Mouse (Mus musculus) MEL (cell line): ENCODE data around the gene 4930535I16Rik. TPM values are rescaled to one million over a fixed set of nuclear protein-coding genes. Genes with fewer than 3 reads are reported as not detected.

ENCODE experiments used
- DNase-seq: peaks from one replicate; pipeline ENCODE4 v3.0.0; 2011; ENCODE audit warnings: low read depth, low spot score
- H3K27ac ChIP-seq: 2 replicates; pipeline ENCODE4 v1.5.1; 2012; ENCODE audit warnings: low read depth, mild to moderate bottlenecking, control low read depth, low read length, moderate library complexity; ENCODE audit not compliant: control insufficient read depth
- H3K27me3 ChIP-seq, 2 experiments: fragments of 150-350 bp in 1 of 2; sonication (generic) in 1 of 2; 2 replicates each; pipeline ENCODE4 v1.6.1; 2012; ENCODE audit warnings: low read length in 2 of 2, mild to moderate bottlenecking in 2 of 2, improper control_type of control experiment in 1 of 2, moderate library complexity in 1 of 2; ENCODE audit not compliant: insufficient read depth in 2 of 2, control insufficient read depth in 1 of 2
- H3K36me3 ChIP-seq, 2 experiments: 2 replicates each; pipeline ENCODE4 v1.6.1; 2012 to 2014; ENCODE audit warnings: low read length in 2 of 2, improper control_type of control experiment in 1 of 2, inconsistent platforms in 1 of 2, mild to moderate bottlenecking in 1 of 2; ENCODE audit not compliant: insufficient read depth in 2 of 2, control insufficient read depth in 1 of 2
- H3K4me1 ChIP-seq, 2 experiments: fragments of 150-350 bp in 1 of 2; sonication (generic) in 1 of 2; 2 replicates each; pipeline ENCODE4 v1.6.1; 2012; ENCODE audit warnings: low read length in 2 of 2, improper control_type of control experiment in 1 of 2, mild to moderate bottlenecking in 1 of 2; ENCODE audit not compliant: insufficient read depth in 2 of 2, control insufficient read depth in 1 of 2
- H3K4me3 ChIP-seq, 2 experiments: fragments of 150-350 bp in 1 of 2; sonication (generic) in 1 of 2; 2 replicates each; pipeline ENCODE4 v1.5.1; 2012; ENCODE audit warnings: low read depth in 2 of 2, low read length in 2 of 2, mild to moderate bottlenecking in 2 of 2, moderate library complexity in 2 of 2, control low read depth in 1 of 2, improper control_type of control experiment in 1 of 2; ENCODE audit not compliant: control insufficient read depth in 1 of 2, insufficient read depth in 1 of 2
- H3K79me2 ChIP-seq: 2 replicates; pipeline ENCODE4 v1.6.1; 2012; ENCODE audit warnings: mild to moderate bottlenecking, low read length, moderate library complexity; ENCODE audit not compliant: control insufficient read depth, poor library complexity, insufficient read depth
- H3K9ac ChIP-seq: 2 replicates; pipeline ENCODE4 v1.6.1; 2012; ENCODE audit warnings: low read depth, mild to moderate bottlenecking, control low read depth, low read length, moderate library complexity; ENCODE audit not compliant: control insufficient read depth, poor library complexity, severe bottlenecking
- H3K9me3 ChIP-seq: fragments of 150-350 bp; sonication (generic); replicated peaks from 2 replicates; pipeline ENCODE4 v1.6.1; 2012; ENCODE audit warnings: mild to moderate bottlenecking, low read length, improper control_type of control experiment, moderate library complexity; ENCODE audit not compliant: insufficient read depth
- CHD2 ChIP-seq: IDR thresholded peaks from 2 replicates; pipeline ENCODE4 v1.6.1; 2011; ENCODE audit warnings: low read length, improper control_type of control experiment
- ELF1 ChIP-seq: IDR thresholded peaks from 2 replicates; pipeline ENCODE4 v1.6.1; 2014; ENCODE audit warnings: low read depth, mild to moderate bottlenecking, inconsistent platforms, low read length, improper control_type of control experiment, moderate library complexity
- EP300 ChIP-seq, 2 experiments: IDR thresholded peaks; 2 replicates each; pipeline ENCODE4 v1.6.1; 2011; ENCODE audit warnings: improper control_type of control experiment in 2 of 2, low read length in 2 of 2, low read depth in 1 of 2, mild to moderate bottlenecking in 1 of 2
- ETS1 ChIP-seq: IDR thresholded peaks from 2 replicates; pipeline ENCODE4 v1.6.1; 2012; ENCODE audit warnings: low read depth, mild to moderate bottlenecking, inconsistent platforms, low read length, improper control_type of control experiment, moderate library complexity
- MAFK ChIP-seq: IDR thresholded peaks from 2 replicates; pipeline ENCODE4 v1.6.1; 2011; ENCODE audit warnings: low read depth, mild to moderate bottlenecking, low read length, improper control_type of control experiment, borderline replicate concordance
- MAZ ChIP-seq: IDR thresholded peaks from 2 replicates; pipeline ENCODE4 v1.6.1; 2012; ENCODE audit warnings: low read depth, mild to moderate bottlenecking, inconsistent platforms, low read length, improper control_type of control experiment
- MEF2A ChIP-seq: IDR thresholded peaks from 2 replicates; pipeline ENCODE4 v1.6.1; 2014; ENCODE audit warnings: low read depth, mild to moderate bottlenecking, inconsistent platforms, low read length, improper control_type of control experiment; ENCODE audit not compliant: poor library complexity, insufficient replicate concordance, severe bottlenecking; ENCODE audit errors: extremely low read depth
- NELFE ChIP-seq: IDR thresholded peaks from 2 replicates; pipeline ENCODE4 v1.6.1; 2011; ENCODE audit warnings: low read depth, low read length, improper control_type of control experiment
- POLR2AphosphoS2 ChIP-seq: IDR thresholded peaks from 2 replicates; pipeline ENCODE4 v1.6.1; 2011; ENCODE audit warnings: low read length, improper control_type of control experiment
- POLR2AphosphoS5 ChIP-seq: IDR thresholded peaks from 2 replicates; pipeline ENCODE4 v1.6.1; 2012; ENCODE audit warnings: low read depth, borderline replicate concordance, mild to moderate bottlenecking, inconsistent platforms, low read length, moderate library complexity, mixed read lengths
- RAD21 ChIP-seq: IDR thresholded peaks from 2 replicates; pipeline ENCODE4 v1.6.1; 2011; ENCODE audit warnings: mild to moderate bottlenecking, low read depth, low read length, improper control_type of control experiment
- RCOR1 ChIP-seq: IDR thresholded peaks from 2 replicates; pipeline ENCODE4 v1.6.1; 2012; ENCODE audit warnings: low read depth, mild to moderate bottlenecking, inconsistent platforms, low read length, improper control_type of control experiment
- SIN3A ChIP-seq: IDR thresholded peaks from 2 replicates; pipeline ENCODE4 v1.6.1; 2012; ENCODE audit warnings: low read length, improper control_type of control experiment, inconsistent platforms
- TBP ChIP-seq: IDR thresholded peaks from 2 replicates; pipeline ENCODE4 v1.8.0; 2011; ENCODE audit warnings: low read depth, low read length, improper control_type of control experiment
- TCF12 ChIP-seq: IDR thresholded peaks from 2 replicates; pipeline ENCODE4 v1.6.1; 2014; ENCODE audit warnings: low read depth, mild to moderate bottlenecking, inconsistent platforms, low read length, improper control_type of control experiment, moderate library complexity
- UBTF ChIP-seq: IDR thresholded peaks from 2 replicates; pipeline ENCODE4 v1.6.1; 2012; ENCODE audit warnings: low read depth, mild to moderate bottlenecking, inconsistent platforms, low read length, improper control_type of control experiment, moderate library complexity, borderline replicate concordance; ENCODE audit not compliant: insufficient read depth
- USF1 ChIP-seq: IDR thresholded peaks from 2 replicates; pipeline ENCODE4 v1.6.1; 2014; ENCODE audit warnings: low read depth, mild to moderate bottlenecking, inconsistent platforms, low read length, improper control_type of control experiment, moderate library complexity
- USF2 ChIP-seq, 2 experiments: IDR thresholded peaks; 2 replicates each; pipeline ENCODE4 v1.6.1; 2011 to 2012; ENCODE audit warnings: improper control_type of control experiment in 2 of 2, low read length in 2 of 2, borderline replicate concordance in 1 of 2, inconsistent platforms in 1 of 2, low read depth in 1 of 2, mild to moderate bottlenecking in 1 of 2; ENCODE audit not compliant: insufficient read depth in 1 of 2
- ZC3H11A ChIP-seq: IDR thresholded peaks from 2 replicates; pipeline ENCODE4 v1.6.1; 2012; ENCODE audit warnings: low read depth, mild to moderate bottlenecking, inconsistent platforms, low read length, improper control_type of control experiment
- ZKSCAN1 ChIP-seq: IDR thresholded peaks from 2 replicates; pipeline ENCODE4 v1.6.1; 2012; ENCODE audit warnings: low read depth, mild to moderate bottlenecking, inconsistent platforms, low read length, improper control_type of control experiment, moderate library complexity
- ZMIZ1 ChIP-seq: IDR thresholded peaks from 2 replicates; pipeline ENCODE4 v1.6.1; 2012; ENCODE audit warnings: low read depth, mild to moderate bottlenecking, inconsistent platforms, low read length, improper control_type of control experiment, moderate library complexity
- ZNF384 ChIP-seq: IDR thresholded peaks from 2 replicates; pipeline ENCODE4 v1.6.1; 2012; ENCODE audit warnings: low read depth, mild to moderate bottlenecking, inconsistent platforms, low read length, improper control_type of control experiment
- polyA plus RNA-seq, 2 experiments: library from polyadenylated mRNA; stranded (reverse) in 1 of 2; unstranded in 1 of 2; fragments of >175 nt in 1 of 2; fragments of >200 nt in 1 of 2; gene quantifications; 2 replicates each; pipeline versions ENCODE4 v1.2.1 to v1.2.4; 2012; ENCODE audit warnings: low replicate concordance in 2 of 2, low read depth in 1 of 2; ENCODE audit not compliant: insufficient read length in 2 of 2, insufficient read depth in 1 of 2, missing spikeins in 1 of 2
- total RNA-seq: library from RNA; depleted of rRNA; stranded (reverse); fragments of 300-350 nt; gene quantifications from 2 replicates; pipeline ENCODE4 v1.2.3, GENCODE M21; 2012

Gene 4930535I16Rik
- total and polyA plus RNA-seq, 3 experiments: 1.3 TPM; not detected in 2

DNA sequence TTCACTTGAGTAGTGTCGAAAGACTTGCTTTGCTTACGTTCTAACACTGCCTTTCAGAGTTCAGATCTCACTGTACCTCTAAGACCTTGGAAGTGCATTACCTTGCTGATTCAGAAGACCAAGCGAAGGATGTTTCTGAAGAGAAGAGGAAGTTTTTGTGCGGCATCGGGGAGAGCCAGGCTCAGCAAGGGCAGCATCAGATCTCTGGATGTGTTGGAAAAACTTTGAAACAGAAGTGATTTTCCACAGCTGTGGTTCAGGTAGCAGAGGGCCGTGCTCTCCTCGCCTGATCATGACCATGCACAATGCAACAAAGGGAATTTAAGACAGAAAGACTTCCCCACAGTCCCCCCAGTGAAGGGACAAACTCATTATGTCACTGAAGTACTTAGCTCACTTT, 18.2 kb upstream of the 4930535I16Rik start:
- H3K9me3 ChIP-seq: no peaks in the 10 kb centered on the region
- no peaks in the 10 kb centered on the region for H3K79me2 ChIP-seq
- H3K27ac ChIP-seq: no peak overlapping the region
- no peaks in the 10 kb centered on the region for H3K27me3 ChIP-seq
- peaks cover 0 to 1% of the 10 kb centered on the region in 2 experiments; a peak in 2 of 4 replicates for H3K36me3 ChIP-seq
- no peak overlapping the region for H3K9ac ChIP-seq
- H3K4me3 ChIP-seq: no peak overlapping the region
- no peak for DNase-seq
- no peak for TF ChIP-seq MEF2A
- TF ChIP-seq CHD2: no peak
- no peak for TF ChIP-seq TCF12
- TF ChIP-seq ETS1: no peak
- H3K4me1 ChIP-seq: 0 out of 4 replicates have a peak, but pooled peaks cover 0 to 3% of the 10 kb centered on the region in 2 experiments

DNA sequence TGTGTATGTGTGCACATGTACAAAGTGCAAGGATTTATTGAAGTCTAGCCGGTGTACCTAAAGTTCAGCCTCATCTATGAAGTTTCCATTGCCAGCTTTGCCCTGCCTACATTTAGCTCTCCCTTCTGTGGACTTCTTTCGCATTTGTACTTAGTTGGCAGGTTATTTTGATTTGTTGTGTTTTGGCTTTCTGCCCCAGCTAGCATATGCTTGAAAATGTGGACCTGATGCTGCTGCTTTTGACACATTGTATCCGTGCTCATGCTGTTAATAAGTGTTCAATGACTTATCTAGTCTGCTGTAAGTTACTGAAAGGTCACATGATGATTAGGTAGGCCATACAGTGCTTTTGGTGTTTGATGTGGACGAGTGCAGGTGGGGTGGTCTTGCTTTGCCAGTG, 16.5 kb upstream of the 4930535I16Rik start:
- Histone ChIP-seq H3K79me2 (no peaks in the 10 kb centered on the region), H3K36me3 (peaks cover 0 to 1% of the 10 kb centered on the region in 2 experiments; a peak in 1 of 4 replicates), H3K9me3 (no peaks in the 10 kb centered on the region), H3K4me3 (no peak overlapping the region), H3K27me3 (no peaks in the 10 kb centered on the region), H3K4me1 (no peaks in the 10 kb centered on the region), H3K9ac (no peak overlapping the region), H3K27ac (no peak overlapping the region)
- no peak for DNase-seq
- TF ChIP-seq USF2 (IDR thresholded peaks at IDR 0.05; ENCODE audit: borderline replicate concordance in 1 of 2, insufficient read depth in 1 of 2, low read depth in 1 of 2, low read length in 2 of 2) (no peak), TCF12 (no peak), CHD2 (no peak), SIN3A (no peak), TBP (no peak), NELFE (no peak), MAZ (no peak), ZNF384 (no peak), POLR2AphosphoS5 (no peak), ELF1 (no peak), ZC3H11A (no peak), RAD21 (no peak), RCOR1 (no peak), ZMIZ1 (no peak), MAFK (no peak), POLR2AphosphoS2 (no peak), USF1 (no peak), EP300 (IDR thresholded peaks at IDR 0.05; ENCODE audit: low read depth in 1 of 2, low read length in 2 of 2) (no peak), ZKSCAN1 (no peak), UBTF (no peak)
